Mouse (Mus musculus): ENCODE measurements around the gene Nfya. TPM values are rescaled to one million over a fixed set of nuclear protein-coding genes. Genes with fewer than 3 reads are reported as not detected.

Nfya gene
- polyA plus RNA-seq, 1 experiment from 2014 or later, result 10.7 TPM

GRCm38 (mm10) chr17:48408526-48409291 is 997 bp downstream of the Nfya start:
- Histone ChIP-seq H3K4me2 (ENCODE audit: low read length) (peak overlapping the region; percentile 70), H3K36me3 (ENCODE audit: control insufficient read depth, insufficient read depth, low read length) (no peaks in the 10 kb centered on the region), H3K4me3 (ENCODE audit: low read depth, low read length) (peak overlapping the region; percentile 86), H3K27me3 (ENCODE audit: control insufficient read depth, insufficient read depth, low read depth, low read length) (no peaks in the 10 kb centered on the region), H3K4me1 (ENCODE audit: control insufficient read depth, insufficient read depth, low read length) (peaks cover 20% of the 10 kb centered on the region), H3K27ac (ENCODE audit: low read length) (peak overlapping the region; percentile 99), H3K9ac (ENCODE audit: low read depth, low read length) (peak overlapping the region; percentile 98), H3K9me3 (replicated peaks; ENCODE audit: control insufficient read depth, low read length, poor library complexity, severe bottlenecking) (no peaks in the 10 kb centered on the region)
- under 1% methylated on average over 46 of the region's 47 CpGs for WGBS
- peak; percentile 22 for ATAC-seq

GRCm38 (mm10) chr17:48407910-48408525 is 1.7 kb downstream of the Nfya start:
- no peaks in the 10 kb centered on the region for H3K9me3 ChIP-seq (replicated peaks; ENCODE audit: control insufficient read depth, low read length, poor library complexity, severe bottlenecking)
- no peak for ATAC-seq
- H3K4me3 ChIP-seq (ENCODE audit: low read depth, low read length), result peak overlapping the region; percentile 86
- peaks cover 20% of the 10 kb centered on the region for H3K4me1 ChIP-seq (ENCODE audit: control insufficient read depth, insufficient read depth, low read length)
- peak overlapping the region; percentile 70 for H3K4me2 ChIP-seq (ENCODE audit: low read length)
- peak overlapping the region; percentile 99 for H3K27ac ChIP-seq (ENCODE audit: low read length)
- no peaks in the 10 kb centered on the region for H3K27me3 ChIP-seq (ENCODE audit: control insufficient read depth, insufficient read depth, low read depth, low read length)
- no peaks in the 10 kb centered on the region for H3K36me3 ChIP-seq (ENCODE audit: control insufficient read depth, insufficient read depth, low read length)
- WGBS, result 5% methylated on average over 8 of the region's 8 CpGs
- peak overlapping the region; percentile 98 for H3K9ac ChIP-seq (ENCODE audit: low read depth, low read length)

GRCm38 (mm10) chr17:48407154-48407553 is 2.6 kb downstream of the Nfya start:
- Histone ChIP-seq H3K9ac (ENCODE audit: low read depth, low read length) (no peak overlapping the region), H3K9me3 (replicated peaks; ENCODE audit: control insufficient read depth, low read length, poor library complexity, severe bottlenecking) (no peaks in the 10 kb centered on the region), H3K36me3 (ENCODE audit: control insufficient read depth, insufficient read depth, low read length) (no peaks in the 10 kb centered on the region), H3K27me3 (ENCODE audit: control insufficient read depth, insufficient read depth, low read depth, low read length) (no peaks in the 10 kb centered on the region), H3K4me2 (ENCODE audit: low read length) (no peak overlapping the region), H3K27ac (ENCODE audit: low read length) (no peak overlapping the region), H3K4me1 (ENCODE audit: control insufficient read depth, insufficient read depth, low read length) (peaks cover 20% of the 10 kb centered on the region), H3K4me3 (ENCODE audit: low read depth, low read length) (no peak overlapping the region)
- 91% methylated on average over 4 of the region's 4 CpGs for WGBS
- ATAC-seq, result no peak

GRCm38 (mm10) chr17:48404706-48405105 is 5.0 kb downstream of the Nfya start:
- Histone ChIP-seq H3K4me3 (ENCODE audit: low read depth, low read length) (no peak overlapping the region), H3K4me2 (ENCODE audit: low read length) (no peak overlapping the region), H3K9me3 (replicated peaks; ENCODE audit: control insufficient read depth, low read length, poor library complexity, severe bottlenecking) (no peaks in the 10 kb centered on the region), H3K27me3 (ENCODE audit: control insufficient read depth, insufficient read depth, low read depth, low read length) (no peaks in the 10 kb centered on the region), H3K4me1 (ENCODE audit: control insufficient read depth, insufficient read depth, low read length) (peaks cover 9% of the 10 kb centered on the region), H3K27ac (ENCODE audit: low read length) (no peak overlapping the region), H3K9ac (ENCODE audit: low read depth, low read length) (no peak overlapping the region), H3K36me3 (ENCODE audit: control insufficient read depth, insufficient read depth, low read length) (no peaks in the 10 kb centered on the region)
- ATAC-seq, result no peak
- 90% methylated on average over 1 of the region's 1 CpGs for WGBS

GRCm38 (mm10) chr17:48403848-48404247 is 5.9 kb downstream of the Nfya start:
- H3K27me3 ChIP-seq (ENCODE audit: control insufficient read depth, insufficient read depth, low read depth, low read length), result no peaks in the 10 kb centered on the region
- no peak overlapping the region for H3K4me2 ChIP-seq (ENCODE audit: low read length)
- no peak overlapping the region for H3K4me3 ChIP-seq (ENCODE audit: low read depth, low read length)
- no peak for ATAC-seq
- no peak overlapping the region for H3K27ac ChIP-seq (ENCODE audit: low read length)
- no peaks in the 10 kb centered on the region for H3K9me3 ChIP-seq (replicated peaks; ENCODE audit: control insufficient read depth, low read length, poor library complexity, severe bottlenecking)
- peaks cover 9% of the 10 kb centered on the region for H3K4me1 ChIP-seq (ENCODE audit: control insufficient read depth, insufficient read depth, low read length)
- no peak overlapping the region for H3K9ac ChIP-seq (ENCODE audit: low read depth, low read length)
- H3K36me3 ChIP-seq (ENCODE audit: control insufficient read depth, insufficient read depth, low read length), result peaks cover 7% of the 10 kb centered on the region; the same call in 1 of the 2 replicates
- WGBS, result 93% methylated on average over 2 of the region's 2 CpGs

GRCm38 (mm10) chr17:48402751-48403150 is 7.0 kb downstream of the Nfya start:
- WGBS, result 90% methylated on average over 3 of the region's 3 CpGs

GRCm38 (mm10) chr17:48401710-48402109 is 8.0 kb downstream of the Nfya start:
- Histone ChIP-seq H3K4me3 (ENCODE audit: low read depth, low read length) (no peak overlapping the region), H3K4me1 (ENCODE audit: control insufficient read depth, insufficient read depth, low read length) (no peaks in the 10 kb centered on the region), H3K27ac (ENCODE audit: low read length) (no peak overlapping the region), H3K9ac (ENCODE audit: low read depth, low read length) (no peak overlapping the region), H3K27me3 (ENCODE audit: control insufficient read depth, insufficient read depth, low read depth, low read length) (no peaks in the 10 kb centered on the region), H3K36me3 (ENCODE audit: control insufficient read depth, insufficient read depth, low read length) (peaks cover 9% of the 10 kb centered on the region; the same call in 1 of the 2 replicates), H3K4me2 (ENCODE audit: low read length) (no peak overlapping the region), H3K9me3 (replicated peaks; ENCODE audit: control insufficient read depth, low read length, poor library complexity, severe bottlenecking) (no peaks in the 10 kb centered on the region)
- ATAC-seq, result no peak
- 83% methylated on average over 4 of the region's 4 CpGs for WGBS

More at GRCm38 (mm10) chr17:48402751-48403150, 7.0 kb downstream of the Nfya start:
- Histone ChIP-seq H3K4me1 (ENCODE audit: control insufficient read depth, insufficient read depth, low read length) (peaks cover 4% of the 10 kb centered on the region), H3K36me3 (ENCODE audit: control insufficient read depth, insufficient read depth, low read length) (peaks cover 9% of the 10 kb centered on the region; the same call in 1 of the 2 replicates), H3K27ac (ENCODE audit: low read length) (no peak overlapping the region), H3K9me3 (replicated peaks; ENCODE audit: control insufficient read depth, low read length, poor library complexity, severe bottlenecking) (no peaks in the 10 kb centered on the region), H3K4me2 (ENCODE audit: low read length) (no peak overlapping the region), H3K4me3 (ENCODE audit: low read depth, low read length) (no peak overlapping the region), H3K27me3 (ENCODE audit: control insufficient read depth, insufficient read depth, low read depth, low read length) (no peaks in the 10 kb centered on the region), H3K9ac (ENCODE audit: low read depth, low read length) (no peak overlapping the region)
- ATAC-seq, result no peak

- Histone ChIP-seq H3K4me1 (ENCODE audit: control insufficient read depth, insufficient read depth, low read length) (no peaks in the 10 kb centered on the region), H3K9me3 (replicated peaks; ENCODE audit: control insufficient read depth, low read length, poor library complexity, severe bottlenecking) (no peaks in the 10 kb centered on the region), H3K27me3 (ENCODE audit: control insufficient read depth, insufficient read depth, low read depth, low read length) (no peaks in the 10 kb centered on the region), H3K27ac (ENCODE audit: low read length) (no peak overlapping the region), H3K9ac (ENCODE audit: low read depth, low read length) (no peak overlapping the region), H3K4me3 (ENCODE audit: low read depth, low read length) (no peak overlapping the region), H3K36me3 (ENCODE audit: control insufficient read depth, insufficient read depth, low read length) (peaks cover 42% of the 10 kb centered on the region), H3K4me2 (ENCODE audit: low read length) (no peak overlapping the region)
- ATAC-seq, result no peak
- 97% methylated on average over 3 of the region's 3 CpGs for WGBS
These were observed 17.1 kb downstream of the Nfya start for GRCm38 (mm10) chr17:48392616-48393015.

GRCm38 (mm10) chr17:48391446-48391845 is 18.3 kb downstream of the Nfya start:
- 87% methylated on average over 5 of the region's 5 CpGs for WGBS
- no peak overlapping the region for H3K4me2 ChIP-seq (ENCODE audit: low read length)

More at GRCm38 (mm10) chr17:48391446-48391845, 18.3 kb downstream of the Nfya start:
- Histone ChIP-seq H3K9me3 (replicated peaks; ENCODE audit: control insufficient read depth, low read length, poor library complexity, severe bottlenecking) (no peaks in the 10 kb centered on the region), H3K36me3 (ENCODE audit: control insufficient read depth, insufficient read depth, low read length) (peaks cover 42% of the 10 kb centered on the region), H3K4me3 (ENCODE audit: low read depth, low read length) (no peak overlapping the region), H3K27ac (ENCODE audit: low read length) (no peak overlapping the region), H3K9ac (ENCODE audit: low read depth, low read length) (no peak overlapping the region), H3K27me3 (ENCODE audit: control insufficient read depth, insufficient read depth, low read depth, low read length) (no peaks in the 10 kb centered on the region), H3K4me1 (ENCODE audit: control insufficient read depth, insufficient read depth, low read length) (no peaks in the 10 kb centered on the region)
- ATAC-seq, result no peak

All from midbrain, embryonic 16.5 days (tissue).